9 mouse cellular contexts compared by ENCODE assay signal in the genomic region with DNA sequence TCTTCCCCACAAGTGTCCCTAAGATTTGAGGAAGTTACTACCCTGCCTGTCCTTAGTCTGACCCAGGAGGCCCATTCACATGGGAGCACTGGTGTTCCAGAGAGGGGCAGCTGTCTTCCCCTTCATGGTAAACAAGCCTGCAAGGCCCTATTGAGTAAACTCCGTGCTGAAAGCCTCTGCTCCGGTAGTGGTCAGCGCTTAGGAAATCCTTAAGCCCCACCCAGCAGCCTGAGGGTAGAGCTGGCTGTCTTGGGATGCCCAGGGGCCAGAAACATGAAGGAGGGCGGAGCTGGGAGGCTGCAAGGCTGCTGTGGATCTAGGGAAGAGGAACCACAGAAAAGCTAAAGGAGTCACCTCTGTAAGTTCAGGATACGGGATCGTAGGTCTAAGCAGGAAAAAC. TPM values are rescaled to one million over a fixed set of nuclear protein-coding genes. Genes with fewer than 3 reads are reported as not detected.
DNase-seq lines count a peak whose midpoint lies in the region; ATAC-seq and TF ChIP-seq lines count a peak whose summit lies in the region.
"Had no signal": no experiment of that assay in that cellular context is flagged by ENCODE, and none has a peak within 500 bp of the region (broad histone marks: within the 10 kb centered on the region; RNA-seq: fewer than 3 reads in every experiment).

No protein-coding gene starts in this region.

- H3K9me3 ChIP-seq in heart, embryonic 15.5 days (replicated peaks): no peaks in the 10 kb centered on the region
- no peaks in the 10 kb centered on the region for H3K9me3 ChIP-seq in liver, embryonic 14.5 days (ENCODE audit: control insufficient read depth, low read length)

- WGBS in heart, embryonic 15.5 days: 47% methylated on average over 6 of the region's 6 CpGs
- 25% methylated on average over 6 of the region's 6 CpGs for WGBS in liver, embryonic 14.5 days (ENCODE audit: insufficient replicate concordance)

- H3K36me3 ChIP-seq in heart, embryonic 15.5 days: no peaks in the 10 kb centered on the region
- H3K36me3 ChIP-seq in liver, embryonic 14.5 days (replicated peaks; ENCODE audit: control insufficient read depth, insufficient read depth, low read depth): no peaks in the 10 kb centered on the region

- no peak overlapping the region for H3K9ac ChIP-seq in heart, embryonic 15.5 days
- H3K9ac ChIP-seq in liver, embryonic 14.5 days (replicated peaks): peak overlapping the region; percentile 87

- H3K4me1 ChIP-seq in heart, embryonic 15.5 days (replicated peaks): peaks cover 51% of the 10 kb centered on the region
- peaks cover 28 to 53% of the 10 kb centered on the region in 2 experiments for H3K4me1 ChIP-seq in liver, embryonic 14.5 days (replicated peaks; ENCODE audit: control insufficient read depth in 2 of 2, insufficient read depth in 2 of 2, low read length in 1 of 2)

- peak overlapping the region; percentile 69 for H3K4me2 ChIP-seq in heart, embryonic 15.5 days
- peak overlapping the region; percentile 80 for H3K4me2 ChIP-seq in liver, embryonic 14.5 days (ENCODE audit: low read depth)

- H3K4me3 ChIP-seq in heart, embryonic 15.5 days: no peak overlapping the region
- H3K4me3 ChIP-seq in liver, embryonic 14.5 days (ENCODE audit: insufficient read depth in 1 of 2, low read depth in 2 of 2, low read length in 2 of 2): peak overlapping the region; percentile 71 to 77

- no peak for TF ChIP-seq EP300 in liver, embryonic 14.5 days (IDR thresholded peaks at IDR 0.05; ENCODE audit: low read depth)

- TF ChIP-seq CTCF in liver, embryonic 14.5 days (IDR thresholded peaks at IDR 0.05; ENCODE audit: low read depth): no peak

- no peak for ATAC-seq in heart, embryonic 15.5 days (replicated peaks; ENCODE audit: insufficient number of reproducible peaks, insufficient read depth, low FRiP score, low read depth)
- peak; percentile 22; the same call in 1 of the 2 replicates for ATAC-seq in liver, embryonic 14.5 days (ENCODE audit: insufficient read depth)

- H3K27me3 ChIP-seq in heart, embryonic 15.5 days: no peaks in the 10 kb centered on the region
- no peaks in the 10 kb centered on the region for H3K27me3 ChIP-seq in liver, embryonic 14.5 days (ENCODE audit: control insufficient read depth, insufficient read depth, low read length)

- peak overlapping the region; percentile 77 for H3K27ac ChIP-seq in heart, embryonic 15.5 days
- peak overlapping the region; percentile 86 for H3K27ac ChIP-seq in liver, embryonic 14.5 days

- DNase-seq in adrenal gland, adult 2 months: peak; percentile 73
- no peak for DNase-seq in adrenal gland, postnatal 25 days
- DNase-seq in adrenal gland, postnatal 10 days: peak; percentile 56
- peak in 1 of 3 experiments; percentile 27 for DNase-seq in liver, embryonic 14.5 days (ENCODE audit: low read depth in 3 of 3, low spot score in 3 of 3)
- peak; percentile 63 to 78 for DNase-seq in spleen, postnatal 4 days (ENCODE audit: low spot score in 2 of 2)
- no peak for DNase-seq in frontal cortex, postnatal 25 days (ENCODE audit: low spot score in 2 of 2)
- DNase-seq in cerebellum, postnatal 4 days (ENCODE audit: low spot score in 2 of 2): no peak

RNA-seq across cellular contexts. Expression of a gene that starts 2.4 kb away (rescaled TPM):
- total RNA-seq in adrenal gland, adult 2 months (2021): 10 to 100 TPM; 19.2 to 20.2 TPM
- polyA plus RNA-seq in adrenal gland, adult 2 months (2012; rRNA removed): 25.1 and 27.7 TPM in 2 replicates
- 6.3 and 11.3 TPM in 2 replicates for total RNA-seq in adrenal gland, postnatal 25 days (2021)
- total RNA-seq in adrenal gland, postnatal 10 days (2021): 10 to 100 TPM; 20.1 to 21.0 TPM
- 3.9 and 5.5 TPM in 2 replicates for polyA plus RNA-seq in heart, embryonic 15.5 days (2015; fragmentation: Nextera tagmentation; extraction: Ambion mirVana)
- polyA plus RNA-seq in liver, embryonic 14.5 days (2012; rRNA removed): 6.9 and 8.8 TPM in 2 replicates
- 6.2 and 6.6 TPM in 2 replicates for polyA plus RNA-seq in liver, embryonic 14.5 days (2014; fragmentation: Nextera tagmentation; extraction: Ambion mirVana)

RNA-seq across cellular contexts. Expression of a gene that starts 50.5 kb away (rescaled TPM):
- not detected for total RNA-seq in adrenal gland, adult 2 months (2021)
- 0.12 TPM in 1 of 2 replicates, not detected in the other for polyA plus RNA-seq in adrenal gland, adult 2 months (2012; rRNA removed)
- total RNA-seq in adrenal gland, postnatal 25 days (2021): not detected in 2 replicates
- total RNA-seq in adrenal gland, postnatal 10 days (2021): not detected
- 0.20 and 0.32 TPM in 2 replicates for polyA plus RNA-seq in heart, embryonic 15.5 days (2015; fragmentation: Nextera tagmentation; extraction: Ambion mirVana)
- polyA plus RNA-seq in liver, embryonic 14.5 days (2012; rRNA removed): not detected in 2 replicates
- polyA plus RNA-seq in liver, embryonic 14.5 days (2014; fragmentation: Nextera tagmentation; extraction: Ambion mirVana): not detected in 2 replicates
- polyA plus RNA-seq: C2C12 had no signal

Comparison
In these comparisons a context has a peak if more than half of its experiments do, and no peak if none do; other contexts are left out.
1. DNase-seq: peak in adrenal gland, adult 2 months (single experiment), adrenal gland, postnatal 10 days (single experiment) and spleen, postnatal 4 days (2 of 2); none in adrenal gland, postnatal 25 days (single experiment), frontal cortex, postnatal 25 days (0 of 2) and cerebellum, postnatal 4 days (0 of 2).